Mouse (Mus musculus) cortical plate, adult 2 months (tissue): ENCODE results near the gene Msantd4. TPM values are rescaled to one million over a fixed set of nuclear protein-coding genes. Genes with fewer than 3 reads are reported as not detected.
"Not testable (repeated sequence)": the region's sequence is repeated elsewhere in the genome, so short reads cannot be mapped to it uniquely, and the experiment has no call there.

Source experiments
- H3K27ac ChIP-seq: fragments of 200-500 bp; 2 replicates; pipeline ENCODE4 v1.5.1; 2012; ENCODE audit warnings: low read length, control low read depth, inconsistent platforms; ENCODE audit not compliant: insufficient read depth
- H3K4me1 ChIP-seq: fragments of 200-500 bp; 2 replicates; pipeline ENCODE4 v1.6.1; 2011; ENCODE audit warnings: low read length; ENCODE audit not compliant: control insufficient read depth, insufficient read depth
- H3K4me3 ChIP-seq: fragments of 200-500 bp; 2 replicates; pipeline ENCODE4 v1.5.1; 2011; ENCODE audit warnings: mild to moderate bottlenecking, low read length, control low read depth; ENCODE audit not compliant: insufficient read depth
- CTCF ChIP-seq: fragments of 200-500 bp; IDR thresholded peaks from 2 replicates; pipeline ENCODE4 v1.5.1; 2011; ENCODE audit warnings: mild to moderate bottlenecking, control low read depth, low read length; ENCODE audit not compliant: insufficient read depth; ENCODE audit errors: extremely low read depth
- POLR2A ChIP-seq: fragments of 200-500 bp; IDR thresholded peaks from 2 replicates; pipeline ENCODE4 v1.6.1; 2011; ENCODE audit warnings: mild to moderate bottlenecking, low read length, control low read depth; ENCODE audit not compliant: insufficient read depth; ENCODE audit errors: extremely low read depth
- polyA plus RNA-seq: library from polyadenylated mRNA; depleted of rRNA; stranded (reverse); fragments of >200 nt; gene quantifications from 2 replicates; pipeline ENCODE4 v1.2.3, GENCODE M21; 2012; rRNA removed

The Msantd4 gene
- polyA plus RNA-seq, result 33.4 and 34.1 TPM in 2 replicates

DNA sequence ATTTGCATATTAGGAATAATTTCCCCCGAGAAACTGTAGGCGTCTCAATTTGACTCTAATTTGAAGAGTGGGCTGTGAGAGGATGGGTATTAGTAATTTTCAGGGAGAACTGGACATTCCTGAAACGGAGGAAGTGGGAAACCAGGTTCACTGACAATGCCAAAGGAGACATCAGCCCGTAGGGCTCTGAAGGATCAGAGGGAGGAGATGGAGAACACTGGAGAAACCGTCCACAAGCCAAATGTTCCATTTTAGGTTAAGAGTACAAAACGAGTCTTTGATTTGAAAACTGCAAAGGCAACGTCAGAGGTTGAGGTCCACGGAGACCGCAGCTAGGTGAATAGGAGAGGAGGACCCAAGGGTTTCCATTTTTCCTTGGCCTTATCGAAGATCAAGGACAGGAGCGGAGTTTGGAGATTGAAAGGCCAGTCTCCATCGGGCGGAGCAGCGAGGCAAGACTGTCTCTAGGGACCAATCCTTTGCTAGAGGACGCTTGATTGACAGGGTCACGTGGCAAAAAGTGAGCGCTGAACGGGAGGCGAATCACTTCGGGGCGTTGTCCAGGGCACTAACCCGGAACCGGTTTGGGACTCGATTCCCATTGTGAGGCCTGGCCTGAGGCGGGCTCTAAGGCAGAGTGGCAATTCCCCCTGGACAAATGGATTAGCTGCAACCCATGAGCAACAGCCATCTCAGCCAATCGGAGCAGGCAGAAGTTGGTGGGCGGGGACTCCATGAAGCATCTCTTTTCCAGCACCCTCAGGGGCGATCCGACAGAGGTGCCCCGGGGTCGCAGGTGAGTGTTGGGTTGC lies at the start of gene Msantd4:
Gene Msantd4, plus strand, starts transcription at position 735 of the 812 bp plus-strand sequence.
- Histone ChIP-seq H3K27ac (peak within 1 kb of the TSS; percentile 30), H3K4me1 (no peaks in the 10 kb centered on the region; the same call in 1 of the 2 replicates)
- TF ChIP-seq POLR2A (peak; percentile 97), CTCF (no peak)

GRCm38 (mm10) chr9:4353163-4353562 lies 23.2 kb upstream of the Msantd4 start:
- Histone ChIP-seq H3K27ac (no peak overlapping the region), H3K4me3 (no peak overlapping the region)
- TF ChIP-seq POLR2A (no peak), CTCF (no peak)

More for the DNA sequence above, at the start of gene Msantd4:
- peak within 1 kb of the TSS; percentile 55 for H3K4me3 ChIP-seq

DNA sequence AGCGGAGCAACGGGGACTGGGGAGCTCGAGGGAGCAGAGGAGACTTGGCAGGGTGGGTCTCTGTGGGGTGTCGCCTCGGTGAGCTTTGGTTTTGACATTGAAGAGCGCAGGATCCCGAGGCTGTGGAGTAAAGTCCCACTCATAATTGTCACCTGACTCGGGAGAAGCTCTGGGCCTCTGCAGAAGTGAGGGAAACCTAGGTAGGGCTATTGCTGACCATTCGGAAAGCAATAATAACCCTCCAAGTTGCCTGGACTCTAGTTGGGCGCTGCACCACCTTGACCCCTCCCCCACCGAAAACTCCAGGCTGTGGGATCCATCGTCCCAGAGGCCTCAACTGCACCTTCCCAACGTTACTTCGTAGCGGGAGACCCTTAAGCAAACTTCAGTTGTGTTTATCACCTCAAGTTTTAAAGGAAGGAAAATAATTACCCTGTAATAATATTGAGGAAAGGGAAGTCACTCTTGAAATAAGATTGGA lies 318 bp downstream of the Msantd4 start:
- H3K4me3 ChIP-seq, result peak overlapping the region; percentile 55
- H3K27ac ChIP-seq, result no peak overlapping the region
- TF ChIP-seq CTCF (no peak), POLR2A (no peak)
- H3K4me1 ChIP-seq, result no peaks in the 10 kb centered on the region; the same call in 1 of the 2 replicates

More at GRCm38 (mm10) chr9:4353163-4353562, 23.2 kb upstream of the Msantd4 start:
- H3K4me1 ChIP-seq, result no peaks in the 10 kb centered on the region

GRCm38 (mm10) chr9:4400801-4401200 lies 24.4 kb downstream of the Msantd4 start:
- not testable (repeated sequence) for H3K4me3 ChIP-seq, H3K4me1 ChIP-seq

More at GRCm38 (mm10) chr9:4400801-4401200, 24.4 kb downstream of the Msantd4 start:
- not testable (repeated sequence) for H3K27ac ChIP-seq

Other genes starting within 250 kb of the Msantd4 start
- gene Aasdhppt, start 67.1 kb upstream of the Msantd4 start, polyA plus RNA-seq, result 10.7 and 11.8 TPM in 2 replicates
- gene Kbtbd3, start 66.7 kb upstream of the Msantd4 start, polyA plus RNA-seq, result 4.9 and 5.0 TPM in 2 replicates